Mouse (Mus musculus) forebrain, embryonic 16.5 days (tissue): ENCODE measurements at regions not wholly inside any gene's neighbourhood (a gene's known extent, or its start where the extent isn't known, plus 50 kb on each side); places are given as distances from the start of the nearest gene placed in this dataset.

Experiments
- ATAC-seq: fragments of 200-750 bp; cut with Nextera tagmentation; 2 replicates; pipeline ENCODE4 v1.8.0; 2017; ENCODE audit warnings: mild to moderate bottlenecking, moderate library complexity
- H3K27ac ChIP-seq: fragments of 300-500 bp; sonication (generic); 2 replicates; pipeline ENCODE4 v1.5.1; 2014; ENCODE audit warnings: low read length, control low read depth
- H3K27me3 ChIP-seq: fragments of 300-500 bp; sonication (generic); replicated peaks from 2 replicates; pipeline ENCODE4 v1.6.1; 2014; ENCODE audit warnings: low read length; ENCODE audit not compliant: control insufficient read depth, insufficient read depth
- H3K36me3 ChIP-seq: fragments of 300-500 bp; sonication (generic); 2 replicates; pipeline ENCODE4 v1.6.1; 2014; ENCODE audit not compliant: control insufficient read depth, insufficient read depth
- H3K4me1 ChIP-seq: fragments of 300-500 bp; sonication (generic); replicated peaks from 2 replicates; pipeline ENCODE4 v1.6.1; 2014; ENCODE audit warnings: low read length; ENCODE audit not compliant: control insufficient read depth, insufficient read depth
- H3K4me2 ChIP-seq: fragments of 300-500 bp; sonication (generic); 2 replicates; pipeline ENCODE4 v1.6.1; 2014; ENCODE audit warnings: mild to moderate bottlenecking, low read length, control low read depth
- H3K4me3 ChIP-seq: fragments of 300-500 bp; sonication (generic); replicated peaks from 2 replicates; pipeline ENCODE4 v1.5.1; 2014; ENCODE audit warnings: mild to moderate bottlenecking, low read length, control low read depth
- H3K9ac ChIP-seq: fragments of 300-500 bp; sonication (generic); replicated peaks from 2 replicates; pipeline ENCODE4 v1.6.1; 2014; ENCODE audit warnings: low read depth, low read length, control low read depth
- H3K9me3 ChIP-seq: fragments of 300-500 bp; sonication (generic); 2 replicates; pipeline ENCODE4 v1.6.1; 2016; ENCODE audit warnings: low read length; ENCODE audit not compliant: control insufficient read depth
- WGBS: fragments of 180-500 bp; shearing (Covaris S2); extraction: QIAGEN DNeasy Blood & Tissue Kit; methylation state at CpG from one replicate; pipeline ENCODE4 v1.1.7; 2014; 5-methylcytosine and 5-hydroxymethylcytosine counted together

- Histone ChIP-seq H3K9ac (no peak overlapping the region), H3K9me3 (no peaks in the 10 kb centered on the region), H3K4me2 (no peak overlapping the region), H3K27ac (no peak overlapping the region), H3K36me3 (no peaks in the 10 kb centered on the region), H3K27me3 (no peaks in the 10 kb centered on the region), H3K4me1 (no peaks in the 10 kb centered on the region), H3K4me3 (no peak overlapping the region)
- WGBS, result 88% methylated on average over 2 of the region's 2 CpGs
- no peak for ATAC-seq
Measured at GRCm38 (mm10) chr12:47755227-47755626, 936.5 kb upstream of the Nova1 start.

DNA sequence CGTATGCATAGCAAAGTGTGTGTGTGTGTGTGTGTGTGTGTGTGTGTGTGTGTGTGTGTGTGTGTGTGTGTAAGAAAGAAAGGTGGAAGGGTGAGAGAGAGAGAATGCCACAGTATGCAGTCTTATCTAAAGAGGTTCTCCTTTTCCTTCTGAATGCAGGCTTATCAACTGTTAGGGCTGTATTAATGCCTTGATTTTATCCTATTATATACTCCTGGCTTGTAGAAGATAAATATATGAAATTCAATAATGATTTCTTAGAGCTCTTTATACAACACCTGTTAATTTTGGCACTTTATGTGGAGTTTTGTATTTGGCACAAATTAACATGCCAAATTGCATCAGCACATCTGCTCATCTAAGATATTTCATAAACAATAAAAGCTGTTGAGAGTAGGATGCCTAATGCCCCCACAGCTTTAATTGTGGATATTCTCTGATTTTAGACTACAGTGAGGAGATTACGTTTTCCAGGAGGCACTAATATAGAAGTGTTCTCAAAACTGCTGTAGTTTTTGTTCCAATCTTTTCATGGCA is 923.1 kb upstream of the Nova1 start:
- Histone ChIP-seq H3K4me3 (no peak overlapping the region), H3K4me1 (no peaks in the 10 kb centered on the region), H3K4me2 (no peak overlapping the region), H3K9me3 (no peaks in the 10 kb centered on the region), H3K36me3 (no peaks in the 10 kb centered on the region), H3K9ac (no peak overlapping the region), H3K27me3 (no peaks in the 10 kb centered on the region), H3K27ac (no peak overlapping the region)
- WGBS, result 62% methylated on average over 2 of the region's 2 CpGs
- ATAC-seq, result peak; percentile 43; the same call in 1 of the 2 replicates

GRCm38 (mm10) chr12:47700190-47700589 is 881.5 kb upstream of the Nova1 start:
- Histone ChIP-seq H3K4me2 (no peak overlapping the region), H3K9ac (no peak overlapping the region), H3K27me3 (no peaks in the 10 kb centered on the region), H3K4me1 (no peaks in the 10 kb centered on the region), H3K27ac (no peak overlapping the region), H3K4me3 (no peak overlapping the region), H3K36me3 (no peaks in the 10 kb centered on the region), H3K9me3 (no peaks in the 10 kb centered on the region)
- WGBS, result 78% methylated on average over 1 of the region's 1 CpGs
- no peak for ATAC-seq

- H3K4me3 ChIP-seq, result no peak overlapping the region
- no peaks in the 10 kb centered on the region for H3K9me3 ChIP-seq
- H3K4me2 ChIP-seq, result no peak overlapping the region
- no peak overlapping the region for H3K9ac ChIP-seq
- ATAC-seq, result peak; percentile 80
- no peak overlapping the region for H3K27ac ChIP-seq
- H3K27me3 ChIP-seq, result 0 out of 2 replicates have a peak, but pooled peaks cover 3% of the 10 kb centered on the region
- H3K36me3 ChIP-seq, result no peaks in the 10 kb centered on the region
- H3K4me1 ChIP-seq, result no peaks in the 10 kb centered on the region
- WGBS, result 45% methylated on average over 3 of the region's 3 CpGs
Measured at GRCm38 (mm10) chr12:47670457-47670856, 851.7 kb upstream of the Nova1 start.
